ENCODE assay signal across 8 mouse cellular contexts in the genomic region with DNA sequence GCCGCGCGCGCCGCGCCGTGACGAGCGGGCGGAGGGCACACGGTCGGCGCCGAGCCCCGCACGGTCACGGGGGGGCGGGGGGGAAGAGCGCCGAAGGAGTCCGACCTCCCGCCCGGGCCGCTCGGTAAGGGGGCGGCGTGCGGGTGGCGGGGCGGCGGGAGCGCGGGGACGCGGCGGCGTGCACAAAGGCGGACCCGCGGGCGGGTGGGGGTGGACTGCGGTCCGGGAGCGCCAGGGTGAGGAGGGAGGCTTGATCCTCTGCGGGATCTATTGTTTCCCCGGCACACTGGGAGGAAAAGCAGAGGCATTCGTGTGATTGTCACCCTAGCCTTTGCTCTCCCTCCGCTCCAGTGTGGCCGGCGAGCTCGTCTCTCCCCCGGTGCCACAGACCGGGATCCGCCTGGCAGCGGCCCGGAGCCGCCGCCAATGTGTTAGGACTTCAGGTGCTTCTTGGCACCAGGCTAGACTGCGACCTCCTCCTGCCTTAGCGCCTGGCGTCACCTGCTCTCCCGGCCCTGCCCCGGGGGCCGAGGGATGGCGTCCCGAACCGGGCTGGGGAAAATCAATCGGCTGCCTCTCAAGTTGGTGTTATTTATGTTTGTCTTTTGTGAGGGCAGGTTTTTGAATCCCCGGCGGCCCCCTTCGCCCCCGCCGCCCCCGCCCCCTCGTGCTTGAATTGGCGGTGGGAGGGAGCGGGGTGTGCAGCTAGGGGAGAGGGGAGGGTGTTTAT. TPM values are rescaled to one million over a fixed set of nuclear protein-coding genes. Genes with fewer than 3 reads are reported as not detected.
DNase-seq lines count a peak whose midpoint lies in the region; ATAC-seq lines count a peak whose summit lies in the region.

No protein-coding gene starts in this region.

- peak; percentile 78 for DNase-seq in adrenal gland, adult 2 months
- peak; percentile 72 for DNase-seq in cerebellum, adult 8-10 months
- peak; percentile 64 for DNase-seq in forelimb bud, embryonic 11.5 days (ENCODE audit: low read depth, low spot score)
- DNase-seq in hindbrain, embryonic 11.5 days (ENCODE audit: low spot score): peak; percentile 75
- DNase-seq in layer of hippocampus, postnatal 25 days (ENCODE audit: extremely low spot score in 1 of 2, low spot score in 1 of 2): peak; percentile 36 to 43
- peak; percentile 59 for DNase-seq in lung, postnatal 14 days
- peak; percentile 20 for DNase-seq in retina, adult 2 months (ENCODE audit: low read depth, low spot score)
- DNase-seq in adipocyte (ENCODE audit: low spot score): no peak

- H3K36me3 ChIP-seq in hindbrain, embryonic 11.5 days (ENCODE audit: control insufficient read depth, insufficient read depth, low read length): no peaks in the 10 kb centered on the region

- H3K4me1 ChIP-seq in hindbrain, embryonic 11.5 days (replicated peaks; ENCODE audit: control insufficient read depth, insufficient read depth, low read length): peaks cover 2% of the 10 kb centered on the region; the same call in 1 of the 2 replicates

- no peaks in the 10 kb centered on the region for H3K27me3 ChIP-seq in hindbrain, embryonic 11.5 days (ENCODE audit: control insufficient read depth, insufficient read depth, low read length)

- H3K4me2 ChIP-seq in hindbrain, embryonic 11.5 days (replicated peaks; ENCODE audit: low read depth, low read length): peak overlapping the region; percentile 58

- under 1% methylated on average over 44 of the region's 77 CpGs for WGBS in hindbrain, embryonic 11.5 days

- peak overlapping the region; percentile 52 for H3K4me3 ChIP-seq in hindbrain, embryonic 11.5 days (ENCODE audit: low read depth, low read length)

- peak; percentile 87 for ATAC-seq in hindbrain, embryonic 11.5 days (ENCODE audit: low FRiP score)

- peak overlapping the region; percentile 91 for H3K9ac ChIP-seq in hindbrain, embryonic 11.5 days (ENCODE audit: low read depth, low read length)

- peak overlapping the region; percentile 98 for H3K27ac ChIP-seq in hindbrain, embryonic 11.5 days (ENCODE audit: low read depth, low read length)

- no peaks in the 10 kb centered on the region for H3K9me3 ChIP-seq in hindbrain, embryonic 11.5 days (ENCODE audit: control insufficient read depth, low read length)

RNA-seq across cellular contexts. Expression of a gene that starts 0.8 kb away (rescaled TPM):
- total RNA-seq in adrenal gland, adult 2 months (2021): 10 to 100 TPM; 32.0 to 37.4 TPM
- polyA plus RNA-seq in adrenal gland, adult 2 months (2012; rRNA removed): 6.3 and 7.6 TPM in 2 replicates
- 22.9 and 33.9 TPM in 2 replicates for polyA plus RNA-seq in hindbrain, embryonic 11.5 days (2014; fragmentation: Nextera tagmentation; extraction: Ambion mirVana)
- total RNA-seq in layer of hippocampus, postnatal 25 days (2021): 100 to 1,000 TPM; 146 to 154 TPM
